Mouse (Mus musculus): ENCODE results near the gene Taf15. TPM values are rescaled to one million over a fixed set of nuclear protein-coding genes. Genes with fewer than 3 reads are reported as not detected.

Gene Taf15
- polyA plus RNA-seq, 1 experiment from 2014 or later, result 8.3 TPM

GRCm38 (mm10) chr11:83441235-83441634 lies 31.7 kb upstream of the Taf15 start:
- Histone ChIP-seq H3K27me3 (ENCODE audit: control insufficient read depth, insufficient read depth, low read length) (peaks cover 33% of the 10 kb centered on the region), H3K27ac (ENCODE audit: low read length) (peak overlapping the region; percentile 68), H3K36me3 (ENCODE audit: control insufficient read depth, insufficient read depth) (no peaks in the 10 kb centered on the region), H3K4me1 (ENCODE audit: control insufficient read depth, insufficient read depth, low read length) (peaks cover 30% of the 10 kb centered on the region), H3K4me2 (ENCODE audit: low read depth, low read length) (peak overlapping the region; percentile 93), H3K4me3 (ENCODE audit: low read length) (peak overlapping the region; percentile 76), H3K9me3 (replicated peaks; ENCODE audit: control insufficient read depth, low read length) (no peaks in the 10 kb centered on the region), H3K9ac (ENCODE audit: low read length) (peak overlapping the region; percentile 74; the same call in 1 of the 2 replicates)
- 23% methylated on average over 7 of the region's 7 CpGs for WGBS
- ATAC-seq (replicated peaks; ENCODE audit: extremely low read depth, insufficient read depth, low FRiP score), result peak; percentile 28

GRCm38 (mm10) chr11:83442596-83443267 lies 30.2 kb upstream of the Taf15 start:
- H3K4me2 ChIP-seq (ENCODE audit: low read depth, low read length), result peak overlapping the region; percentile 66
- peak overlapping the region; percentile 55 for H3K9ac ChIP-seq (ENCODE audit: low read length)
- peaks cover 33% of the 10 kb centered on the region for H3K27me3 ChIP-seq (ENCODE audit: control insufficient read depth, insufficient read depth, low read length)
- no peak overlapping the region for H3K27ac ChIP-seq (ENCODE audit: low read length)
- no peaks in the 10 kb centered on the region for H3K9me3 ChIP-seq (replicated peaks; ENCODE audit: control insufficient read depth, low read length)
- H3K36me3 ChIP-seq (ENCODE audit: control insufficient read depth, insufficient read depth), result no peaks in the 10 kb centered on the region
- H3K4me1 ChIP-seq (ENCODE audit: control insufficient read depth, insufficient read depth, low read length), result peaks cover 39% of the 10 kb centered on the region
- peak overlapping the region; percentile 40 for H3K4me3 ChIP-seq (ENCODE audit: low read length)
- WGBS, result 12% methylated on average over 29 of the region's 29 CpGs
- ATAC-seq (replicated peaks; ENCODE audit: extremely low read depth, insufficient read depth, low FRiP score), result 0 out of 2 replicates have a peak, but pooled peaks have one; percentile 21

DNA sequence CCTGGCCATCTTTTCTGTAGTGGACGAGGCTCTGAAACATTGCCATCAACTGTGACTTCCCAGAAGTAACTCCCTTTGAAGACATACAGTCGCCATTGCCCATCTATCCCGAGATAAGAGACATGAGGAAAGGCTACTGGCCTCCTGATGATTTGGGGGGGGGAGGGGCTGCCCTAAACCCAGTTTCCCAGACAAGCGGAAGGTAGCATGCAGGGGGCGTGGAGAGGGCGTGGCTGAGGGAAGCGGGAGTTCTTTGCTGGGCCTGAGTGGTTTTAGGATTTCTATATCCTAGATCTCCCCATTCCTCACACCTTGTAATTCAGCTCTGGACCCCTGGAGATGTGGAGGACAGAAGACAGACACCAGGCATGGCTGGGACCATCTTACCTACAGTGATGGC lies 29.1 kb upstream of the Taf15 start:
- WGBS, result 13% methylated on average over 7 of the region's 7 CpGs
- Histone ChIP-seq H3K4me3 (ENCODE audit: low read length) (no peak overlapping the region), H3K4me1 (ENCODE audit: control insufficient read depth, insufficient read depth, low read length) (peaks cover 50% of the 10 kb centered on the region), H3K9ac (ENCODE audit: low read length) (no peak overlapping the region), H3K27me3 (ENCODE audit: control insufficient read depth, insufficient read depth, low read length) (peaks cover 33% of the 10 kb centered on the region), H3K27ac (ENCODE audit: low read length) (no peak overlapping the region), H3K36me3 (ENCODE audit: control insufficient read depth, insufficient read depth) (no peaks in the 10 kb centered on the region), H3K9me3 (replicated peaks; ENCODE audit: control insufficient read depth, low read length) (no peaks in the 10 kb centered on the region), H3K4me2 (ENCODE audit: low read depth, low read length) (no peak overlapping the region)
- no peak for ATAC-seq (replicated peaks; ENCODE audit: extremely low read depth, insufficient read depth, low FRiP score)

DNA sequence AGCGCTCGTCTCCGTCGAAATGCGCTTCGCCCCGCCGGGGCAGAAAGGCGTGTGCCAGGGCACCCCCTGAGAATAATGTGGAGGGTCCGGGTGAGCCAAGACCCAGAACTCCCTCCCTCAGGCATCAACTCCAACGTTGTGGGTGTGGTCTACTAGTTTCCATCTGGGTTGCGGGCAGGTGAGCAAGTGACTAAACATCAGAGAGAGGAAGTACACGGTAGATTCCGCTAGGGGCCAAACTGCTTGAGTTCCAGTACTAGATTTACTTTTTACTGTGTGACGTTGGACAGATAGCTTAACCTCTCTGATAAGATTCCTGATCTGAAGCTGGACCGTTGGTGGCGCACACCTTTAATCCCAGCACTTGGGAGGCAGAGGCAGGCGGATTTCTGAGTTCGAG lies 27.9 kb upstream of the Taf15 start:
- H3K4me1 ChIP-seq (ENCODE audit: control insufficient read depth, insufficient read depth, low read length), result peaks cover 61% of the 10 kb centered on the region
- 25% methylated on average over 19 of the region's 19 CpGs for WGBS
- no peak for ATAC-seq (replicated peaks; ENCODE audit: extremely low read depth, insufficient read depth, low FRiP score)

GRCm38 (mm10) chr11:83447612-83448011 lies 25.3 kb upstream of the Taf15 start:
- Histone ChIP-seq H3K9me3 (replicated peaks; ENCODE audit: control insufficient read depth, low read length) (no peaks in the 10 kb centered on the region), H3K4me3 (ENCODE audit: low read length) (no peak overlapping the region), H3K36me3 (ENCODE audit: control insufficient read depth, insufficient read depth) (no peaks in the 10 kb centered on the region), H3K9ac (ENCODE audit: low read length) (peak overlapping the region; percentile 18; the same call in 1 of the 2 replicates), H3K27ac (ENCODE audit: low read length) (peak overlapping the region; percentile 70), H3K4me1 (ENCODE audit: control insufficient read depth, insufficient read depth, low read length) (peaks cover 43% of the 10 kb centered on the region), H3K4me2 (ENCODE audit: low read depth, low read length) (no peak overlapping the region), H3K27me3 (ENCODE audit: control insufficient read depth, insufficient read depth, low read length) (peaks cover 21% of the 10 kb centered on the region)
- 75% methylated on average over 10 of the region's 10 CpGs for WGBS
- no peak for ATAC-seq (replicated peaks; ENCODE audit: extremely low read depth, insufficient read depth, low FRiP score)

More for the DNA sequence above, 27.9 kb upstream of the Taf15 start:
- Histone ChIP-seq H3K4me3 (ENCODE audit: low read length) (peak overlapping the region; percentile 33), H3K36me3 (ENCODE audit: control insufficient read depth, insufficient read depth) (no peaks in the 10 kb centered on the region), H3K9me3 (replicated peaks; ENCODE audit: control insufficient read depth, low read length) (no peaks in the 10 kb centered on the region), H3K4me2 (ENCODE audit: low read depth, low read length) (peak overlapping the region; percentile 63), H3K27me3 (ENCODE audit: control insufficient read depth, insufficient read depth, low read length) (peaks cover 33% of the 10 kb centered on the region), H3K9ac (ENCODE audit: low read length) (peak overlapping the region; percentile 31), H3K27ac (ENCODE audit: low read length) (no peak overlapping the region)

- ATAC-seq (replicated peaks; ENCODE audit: extremely low read depth, insufficient read depth, low FRiP score), result peak; percentile 56
- peaks cover 16% of the 10 kb centered on the region for H3K27me3 ChIP-seq (ENCODE audit: control insufficient read depth, insufficient read depth, low read length)
- H3K36me3 ChIP-seq (ENCODE audit: control insufficient read depth, insufficient read depth), result no peaks in the 10 kb centered on the region
- H3K27ac ChIP-seq (ENCODE audit: low read length), result peak overlapping the region; percentile 70
- H3K4me2 ChIP-seq (ENCODE audit: low read depth, low read length), result no peak overlapping the region
- H3K4me1 ChIP-seq (ENCODE audit: control insufficient read depth, insufficient read depth, low read length), result peaks cover 41% of the 10 kb centered on the region
- H3K9me3 ChIP-seq (replicated peaks; ENCODE audit: control insufficient read depth, low read length), result no peaks in the 10 kb centered on the region
- H3K4me3 ChIP-seq (ENCODE audit: low read length), result no peak overlapping the region
- 34% methylated on average over 16 of the region's 16 CpGs for WGBS
- H3K9ac ChIP-seq (ENCODE audit: low read length), result peak overlapping the region; percentile 18
Measured at GRCm38 (mm10) chr11:83448021-83448926, 24.6 kb upstream of the Taf15 start.

DNA sequence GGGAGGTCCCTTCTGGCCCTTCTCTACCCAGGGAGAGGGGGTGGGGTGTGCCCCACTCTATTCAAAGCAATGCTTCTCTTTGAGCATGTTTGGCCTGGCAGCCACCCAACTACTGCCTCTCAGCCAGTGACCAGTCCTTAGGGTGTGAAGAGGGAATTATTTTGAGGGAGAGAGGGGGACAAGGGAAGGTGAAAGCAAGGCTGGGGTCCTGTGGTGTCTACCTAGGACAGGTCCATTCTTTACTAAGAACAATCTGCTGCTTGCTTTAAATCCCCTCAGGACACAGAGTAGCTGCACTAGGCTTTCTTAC lies 24.0 kb upstream of the Taf15 start:
- no peaks in the 10 kb centered on the region for H3K36me3 ChIP-seq (ENCODE audit: control insufficient read depth, insufficient read depth)
- H3K27ac ChIP-seq (ENCODE audit: low read length), result peak overlapping the region; percentile 70
- no peak overlapping the region for H3K4me3 ChIP-seq (ENCODE audit: low read length)
- H3K4me1 ChIP-seq (ENCODE audit: control insufficient read depth, insufficient read depth, low read length), result peaks cover 38% of the 10 kb centered on the region
- H3K27me3 ChIP-seq (ENCODE audit: control insufficient read depth, insufficient read depth, low read length), result peaks cover 12% of the 10 kb centered on the region
- peak; percentile 50; the same call in 1 of the 2 replicates for ATAC-seq (replicated peaks; ENCODE audit: extremely low read depth, insufficient read depth, low FRiP score)
- peak overlapping the region; percentile 2; the same call in 1 of the 2 replicates for H3K9ac ChIP-seq (ENCODE audit: low read length)
- H3K9me3 ChIP-seq (replicated peaks; ENCODE audit: control insufficient read depth, low read length), result no peaks in the 10 kb centered on the region
- H3K4me2 ChIP-seq (ENCODE audit: low read depth, low read length), result no peak overlapping the region

DNA sequence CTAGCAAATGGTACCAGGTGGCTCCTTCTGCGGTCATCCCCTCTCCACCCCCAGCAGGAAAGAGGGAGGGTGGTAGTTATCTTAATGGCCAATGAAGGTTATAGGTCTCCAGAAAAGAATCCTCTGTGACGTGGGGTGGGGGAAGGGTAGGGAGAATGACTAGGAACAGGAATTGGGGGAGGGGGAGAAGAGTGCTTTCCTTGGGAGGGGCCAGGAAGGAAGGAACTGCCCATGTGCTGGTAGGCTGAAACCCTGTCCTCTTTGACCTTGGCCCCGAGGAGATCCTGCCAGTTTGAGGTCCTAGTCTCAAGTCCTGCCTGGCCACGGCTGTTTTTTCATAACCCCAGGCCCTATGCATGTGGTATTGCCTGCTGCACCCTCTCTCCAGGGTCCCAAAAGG lies 23.6 kb upstream of the Taf15 start:
- Histone ChIP-seq H3K27ac (ENCODE audit: low read length) (peak overlapping the region; percentile 70), H3K4me1 (ENCODE audit: control insufficient read depth, insufficient read depth, low read length) (peaks cover 39% of the 10 kb centered on the region), H3K4me3 (ENCODE audit: low read length) (no peak overlapping the region), H3K36me3 (ENCODE audit: control insufficient read depth, insufficient read depth) (no peaks in the 10 kb centered on the region), H3K9ac (ENCODE audit: low read length) (peak overlapping the region; percentile 2), H3K27me3 (ENCODE audit: control insufficient read depth, insufficient read depth, low read length) (peaks cover 9% of the 10 kb centered on the region), H3K4me2 (ENCODE audit: low read depth, low read length) (no peak overlapping the region), H3K9me3 (replicated peaks; ENCODE audit: control insufficient read depth, low read length) (no peaks in the 10 kb centered on the region)
- ATAC-seq (replicated peaks; ENCODE audit: extremely low read depth, insufficient read depth, low FRiP score), result no peak
- WGBS, result 37% methylated on average over 4 of the region's 4 CpGs

DNA sequence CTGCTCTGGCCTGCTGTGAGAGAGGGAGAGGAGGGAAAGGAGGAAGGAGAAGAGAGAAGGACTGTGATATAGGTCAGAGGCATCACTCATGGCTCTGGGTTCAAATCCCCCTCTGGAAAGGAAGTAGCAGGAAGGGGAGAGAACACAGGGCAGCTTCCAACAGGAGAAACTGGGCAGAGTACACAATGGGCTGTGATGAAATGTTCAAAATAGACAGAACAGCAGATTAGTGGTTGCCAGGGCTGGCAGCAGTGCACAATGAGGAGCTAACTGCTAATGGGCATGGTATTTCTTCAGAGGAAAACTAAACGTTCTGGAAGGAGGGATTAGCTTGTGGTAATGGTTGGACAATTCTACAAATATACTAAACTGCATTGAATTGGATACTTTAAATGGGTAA lies 22.3 kb upstream of the Taf15 start:
- no peak for ATAC-seq (replicated peaks; ENCODE audit: extremely low read depth, insufficient read depth, low FRiP score)
- Histone ChIP-seq H3K9me3 (replicated peaks; ENCODE audit: control insufficient read depth, low read length) (no peaks in the 10 kb centered on the region), H3K27ac (ENCODE audit: low read length) (no peak overlapping the region), H3K36me3 (ENCODE audit: control insufficient read depth, insufficient read depth) (no peaks in the 10 kb centered on the region), H3K27me3 (ENCODE audit: control insufficient read depth, insufficient read depth, low read length) (peaks cover 1% of the 10 kb centered on the region), H3K9ac (ENCODE audit: low read length) (no peak overlapping the region), H3K4me3 (ENCODE audit: low read length) (no peak overlapping the region), H3K4me1 (ENCODE audit: control insufficient read depth, insufficient read depth, low read length) (peaks cover 47% of the 10 kb centered on the region), H3K4me2 (ENCODE audit: low read depth, low read length) (no peak overlapping the region)
- WGBS, result 25% methylated on average over 1 of the region's 1 CpGs

Measured in heart, embryonic 16.5 days (tissue).